Mouse (Mus musculus): ENCODE measurements around the gene Slc47a1. TPM values are rescaled to one million over a fixed set of nuclear protein-coding genes. Genes with fewer than 3 reads are reported as not detected.

The Slc47a1 gene
- polyA plus RNA-seq, 1 experiment from 2014 or later = 2.9 TPM

GRCm38 (mm10) chr11:61413411-61413810 is 35.3 kb upstream of the Slc47a1 start:
- no peaks in the 10 kb centered on the region for H3K9me3 ChIP-seq (ENCODE audit: low read length)
- no peak overlapping the region for H3K27ac ChIP-seq (ENCODE audit: low read length)
- H3K9ac ChIP-seq (replicated peaks; ENCODE audit: low read depth) = no peak overlapping the region
- no peaks in the 10 kb centered on the region for H3K36me3 ChIP-seq (ENCODE audit: insufficient read depth, low read length)
- TF ChIP-seq EP300 (IDR thresholded peaks at IDR 0.05) (no peak), CTCF (IDR thresholded peaks at IDR 0.05) (no peak)
- no peak overlapping the region for H3K4me3 ChIP-seq (ENCODE audit: low read depth, low read length)
- ATAC-seq = no peak
- H3K4me1 ChIP-seq (ENCODE audit: insufficient read depth, low read depth, low read length) = no peaks in the 10 kb centered on the region
- H3K27me3 ChIP-seq (replicated peaks; ENCODE audit: insufficient read depth, low read length) = no peaks in the 10 kb centered on the region
- 50% methylated on average over 5 of the region's 5 CpGs for WGBS
- no peak for DNase-seq (ENCODE audit: low spot score)
- H3K4me2 ChIP-seq (replicated peaks; ENCODE audit: low read depth, low read length) = no peak overlapping the region

- DNase-seq (ENCODE audit: low spot score) = peak; percentile 65
- Histone ChIP-seq H3K4me1 (ENCODE audit: insufficient read depth, low read depth, low read length) (no peaks in the 10 kb centered on the region), H3K36me3 (ENCODE audit: insufficient read depth, low read length) (no peaks in the 10 kb centered on the region), H3K27me3 (replicated peaks; ENCODE audit: insufficient read depth, low read length) (no peaks in the 10 kb centered on the region), H3K4me3 (ENCODE audit: low read depth, low read length) (no peak overlapping the region), H3K9me3 (ENCODE audit: low read length) (no peaks in the 10 kb centered on the region), H3K4me2 (replicated peaks; ENCODE audit: low read depth, low read length) (no peak overlapping the region), H3K9ac (replicated peaks; ENCODE audit: low read depth) (no peak overlapping the region), H3K27ac (ENCODE audit: low read length) (no peak overlapping the region)
- 50% methylated on average over 7 of the region's 7 CpGs for WGBS
- no peak for ATAC-seq
- TF ChIP-seq CTCF (IDR thresholded peaks at IDR 0.05) (no peak), EP300 (IDR thresholded peaks at IDR 0.05) (no peak)
Measured at GRCm38 (mm10) chr11:61411809-61412208, 33.7 kb upstream of the Slc47a1 start.

GRCm38 (mm10) chr11:61411221-61411620 is 33.1 kb upstream of the Slc47a1 start:
- ATAC-seq (no peak), DNase-seq (ENCODE audit: low spot score) (no peak)
- TF ChIP-seq CTCF (IDR thresholded peaks at IDR 0.05) = no peak
- no peak for TF ChIP-seq EP300 (IDR thresholded peaks at IDR 0.05)
- H3K9ac ChIP-seq (replicated peaks; ENCODE audit: low read depth) = no peak overlapping the region
- H3K27me3 ChIP-seq (replicated peaks; ENCODE audit: insufficient read depth, low read length) = no peaks in the 10 kb centered on the region
- no peaks in the 10 kb centered on the region for H3K36me3 ChIP-seq (ENCODE audit: insufficient read depth, low read length)
- H3K27ac ChIP-seq (ENCODE audit: low read length) = no peak overlapping the region
- no peak overlapping the region for H3K4me3 ChIP-seq (ENCODE audit: low read depth, low read length)
- H3K4me1 ChIP-seq (ENCODE audit: insufficient read depth, low read depth, low read length) = no peaks in the 10 kb centered on the region
- 81% methylated on average over 11 of the region's 11 CpGs for WGBS
- no peak overlapping the region for H3K4me2 ChIP-seq (replicated peaks; ENCODE audit: low read depth, low read length)
- no peaks in the 10 kb centered on the region for H3K9me3 ChIP-seq (ENCODE audit: low read length)

GRCm38 (mm10) chr11:61410129-61410528 is 32.0 kb upstream of the Slc47a1 start:
- no peak overlapping the region for H3K9ac ChIP-seq (replicated peaks; ENCODE audit: low read depth)
- no peak for ATAC-seq
- WGBS = 0% methylated on average over 1 of the region's 1 CpGs
- no peak overlapping the region for H3K4me2 ChIP-seq (replicated peaks; ENCODE audit: low read depth, low read length)
- no peaks in the 10 kb centered on the region for H3K4me1 ChIP-seq (ENCODE audit: insufficient read depth, low read depth, low read length)
- TF ChIP-seq EP300 (IDR thresholded peaks at IDR 0.05) = no peak
- peak; percentile 96 for TF ChIP-seq CTCF (IDR thresholded peaks at IDR 0.05)
- no peaks in the 10 kb centered on the region for H3K27me3 ChIP-seq (replicated peaks; ENCODE audit: insufficient read depth, low read length)
- H3K4me3 ChIP-seq (ENCODE audit: low read depth, low read length) = no peak overlapping the region
- no peaks in the 10 kb centered on the region for H3K36me3 ChIP-seq (ENCODE audit: insufficient read depth, low read length)
- no peak overlapping the region for H3K27ac ChIP-seq (ENCODE audit: low read length)
- H3K9me3 ChIP-seq (ENCODE audit: low read length) = no peaks in the 10 kb centered on the region
- DNase-seq (ENCODE audit: low spot score) = peak; percentile 71

GRCm38 (mm10) chr11:61409051-61409450 is 30.9 kb upstream of the Slc47a1 start:
- WGBS = 12% methylated on average over 3 of the region's 3 CpGs
- H3K4me1 ChIP-seq (ENCODE audit: insufficient read depth, low read depth, low read length) = no peaks in the 10 kb centered on the region
- no peaks in the 10 kb centered on the region for H3K36me3 ChIP-seq (ENCODE audit: insufficient read depth, low read length)
- DNase-seq (ENCODE audit: low spot score) (peak; percentile 65), ATAC-seq (no peak)
- H3K4me2 ChIP-seq (replicated peaks; ENCODE audit: low read depth, low read length) = peak overlapping the region; percentile 59
- H3K9me3 ChIP-seq (ENCODE audit: low read length) = no peaks in the 10 kb centered on the region
- H3K4me3 ChIP-seq (ENCODE audit: low read depth, low read length) = peak overlapping the region; percentile 76
- no peak overlapping the region for H3K27ac ChIP-seq (ENCODE audit: low read length)
- H3K27me3 ChIP-seq (replicated peaks; ENCODE audit: insufficient read depth, low read length) = no peaks in the 10 kb centered on the region
- no peak for TF ChIP-seq EP300 (IDR thresholded peaks at IDR 0.05)
- TF ChIP-seq CTCF (IDR thresholded peaks at IDR 0.05) = peak; percentile 42
- 0 out of 2 replicates have a peak overlapping the region, but pooled peaks have one; percentile 65 for H3K9ac ChIP-seq (replicated peaks; ENCODE audit: low read depth)

GRCm38 (mm10) chr11:61408184-61409027 is 30.3 kb upstream of the Slc47a1 start:
- no peak for TF ChIP-seq EP300 (IDR thresholded peaks at IDR 0.05)
- TF ChIP-seq CTCF (IDR thresholded peaks at IDR 0.05) = no peak; the same call in 1 of the 2 replicates
- no peaks in the 10 kb centered on the region for H3K27me3 ChIP-seq (replicated peaks; ENCODE audit: insufficient read depth, low read length)
- H3K36me3 ChIP-seq (ENCODE audit: insufficient read depth, low read length) = no peaks in the 10 kb centered on the region
- DNase-seq (ENCODE audit: low spot score) (peak; percentile 77), ATAC-seq (peak; percentile 92)
- H3K9me3 ChIP-seq (ENCODE audit: low read length) = no peaks in the 10 kb centered on the region
- peak overlapping the region; percentile 76 for H3K4me3 ChIP-seq (ENCODE audit: low read depth, low read length)
- no peaks in the 10 kb centered on the region for H3K4me1 ChIP-seq (ENCODE audit: insufficient read depth, low read depth, low read length)
- peak overlapping the region; percentile 59 for H3K4me2 ChIP-seq (replicated peaks; ENCODE audit: low read depth, low read length)
- peak overlapping the region; percentile 65 for H3K9ac ChIP-seq (replicated peaks; ENCODE audit: low read depth)
- WGBS = 2% methylated on average over 54 of the region's 64 CpGs
- H3K27ac ChIP-seq (ENCODE audit: low read length) = peak overlapping the region; percentile 97
